ENCODE assay signal across 8 mouse cellular contexts in the genomic region with DNA sequence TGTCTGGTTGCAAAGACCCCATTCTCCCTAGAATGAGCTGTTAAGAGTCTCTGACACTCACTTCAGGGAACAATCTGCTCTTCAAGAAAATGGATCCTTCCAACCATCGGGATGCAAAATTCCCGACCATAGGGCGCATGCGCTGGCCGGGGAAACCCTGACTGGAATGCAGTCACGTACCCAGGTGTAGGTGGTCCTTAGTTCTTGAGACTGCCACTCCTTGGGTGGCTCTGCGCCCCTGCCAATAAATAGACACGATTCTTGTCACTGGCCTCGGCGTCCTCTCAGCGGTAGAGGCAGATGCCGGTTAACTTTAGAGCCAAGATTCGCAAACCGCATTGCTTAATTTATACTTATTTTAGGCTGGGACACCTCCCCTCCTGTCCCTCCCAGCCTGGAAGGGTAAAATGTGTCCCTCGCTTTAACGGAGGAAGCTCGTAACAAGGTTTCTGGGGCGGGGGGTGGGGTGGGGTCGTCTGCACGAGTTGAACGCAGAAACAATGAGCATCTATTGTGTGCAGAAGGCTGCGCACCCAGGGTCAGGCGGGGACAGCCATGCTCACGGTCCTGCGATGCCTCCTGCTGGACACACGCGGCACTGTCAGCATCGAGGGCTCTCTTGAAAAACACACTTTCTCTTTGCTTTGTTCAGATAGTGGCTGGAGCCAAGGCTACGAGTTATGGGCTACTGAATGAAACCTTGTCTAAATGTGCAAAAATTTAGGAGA. TPM values are rescaled to one million over a fixed set of nuclear protein-coding genes. Genes with fewer than 3 reads are reported as not detected.
DNase-seq lines count a peak whose midpoint lies in the region; ATAC-seq and TF ChIP-seq lines count a peak whose summit lies in the region.

No protein-coding gene starts in this region.

- WGBS in embryonic facial prominence, embryonic 13.5 days, result under 1% methylated on average over 29 of the region's 29 CpGs
- WGBS in heart, adult 2 months, result 5% methylated on average over 29 of the region's 29 CpGs
- WGBS in kidney, adult 2 months, result 5% methylated on average over 29 of the region's 29 CpGs
- 2% methylated on average over 29 of the region's 29 CpGs for WGBS in limb, embryonic 13.5 days
- 1% methylated on average over 29 of the region's 29 CpGs for WGBS in midbrain, embryonic 14.5 days

- TF ChIP-seq EP300 in heart, adult 2 months (IDR thresholded peaks at IDR 0.05; ENCODE audit: insufficient read depth, low read depth, low read length), result peak; percentile 96; the same call in 1 of the 2 replicates

- peak overlapping the region; percentile 92 for H3K27ac ChIP-seq in embryonic facial prominence, embryonic 13.5 days
- H3K27ac ChIP-seq in heart, adult 2 months, result peak overlapping the region; percentile 89
- H3K27ac ChIP-seq in kidney, adult 2 months (ENCODE audit: insufficient read depth, low read depth, low read length), result peak overlapping the region; percentile 83; the same call in 1 of the 2 replicates
- H3K27ac ChIP-seq in limb, embryonic 13.5 days, result peak overlapping the region; percentile 95
- H3K27ac ChIP-seq in midbrain, embryonic 14.5 days (replicated peaks; ENCODE audit: low read depth, low read length), result peak overlapping the region; percentile 98

- peak overlapping the region; percentile 72 for H3K9ac ChIP-seq in embryonic facial prominence, embryonic 13.5 days
- peak overlapping the region; percentile 28 for H3K9ac ChIP-seq in heart, adult 2 months (ENCODE audit: low read depth, low read length)
- H3K9ac ChIP-seq in limb, embryonic 13.5 days, result peak overlapping the region; percentile 55
- H3K9ac ChIP-seq in midbrain, embryonic 14.5 days (replicated peaks; ENCODE audit: low read length), result peak overlapping the region; percentile 59

- peak; percentile 99 for TF ChIP-seq CTCF in heart, adult 2 months (IDR thresholded peaks at IDR 0.05)
- TF ChIP-seq CTCF in kidney, adult 2 months (conservative IDR thresholded peaks at IDR 0.05; ENCODE audit: insufficient read depth, insufficient read length, low read depth, low read length), result peak; percentile 97

- peak; percentile 39; the same call in 1 of the 2 replicates for ATAC-seq in embryonic facial prominence, embryonic 13.5 days (ENCODE audit: insufficient number of reproducible peaks, insufficient read depth, low FRiP score, low TSS enrichment, low read depth)
- peak; percentile 49; the same call in 1 of the 2 replicates for ATAC-seq in limb, embryonic 13.5 days (ENCODE audit: low FRiP score, low read depth)
- peak; percentile 69 for ATAC-seq in midbrain, embryonic 14.5 days (ENCODE audit: low FRiP score, low TSS enrichment)

- DNase-seq in A20 (ENCODE audit: low read depth, low spot score), result peak; percentile 92
- peak; percentile 78 to 86 for DNase-seq in adrenal gland, postnatal 4 days (ENCODE audit: low spot score in 2 of 2)
- DNase-seq in heart, adult 2 months, result peak; percentile 88 to 92
- peak; percentile 91 for DNase-seq in kidney, adult 2 months
- DNase-seq in midbrain, embryonic 14.5 days, result peak; percentile 93
- peak; percentile 79 for DNase-seq in spleen, adult 12 weeks (ENCODE audit: low spot score)

- no peaks in the 10 kb centered on the region for H3K27me3 ChIP-seq in embryonic facial prominence, embryonic 13.5 days
- H3K27me3 ChIP-seq in heart, adult 2 months (ENCODE audit: control insufficient read depth, insufficient read depth, low read length), result no peaks in the 10 kb centered on the region
- H3K27me3 ChIP-seq in kidney, adult 2 months (replicated peaks; ENCODE audit: control insufficient read depth, insufficient read depth, low read length), result no peaks in the 10 kb centered on the region
- no peaks in the 10 kb centered on the region for H3K27me3 ChIP-seq in limb, embryonic 13.5 days
- H3K27me3 ChIP-seq in midbrain, embryonic 14.5 days (ENCODE audit: control insufficient read depth, insufficient read depth, low read length), result no peaks in the 10 kb centered on the region

- H3K4me1 ChIP-seq in embryonic facial prominence, embryonic 13.5 days, result peaks cover 55% of the 10 kb centered on the region
- peaks cover 11% of the 10 kb centered on the region for H3K4me1 ChIP-seq in heart, adult 2 months (ENCODE audit: control insufficient read depth, insufficient read depth, low read length)
- peaks cover 16% of the 10 kb centered on the region; the same call in 1 of the 2 replicates for H3K4me1 ChIP-seq in kidney, adult 2 months (ENCODE audit: control insufficient read depth, insufficient read depth, low read length)
- H3K4me1 ChIP-seq in limb, embryonic 13.5 days, result peaks cover 46% of the 10 kb centered on the region
- peaks cover 27% of the 10 kb centered on the region for H3K4me1 ChIP-seq in midbrain, embryonic 14.5 days (ENCODE audit: control insufficient read depth, insufficient read depth, low read length)

- peaks cover 4% of the 10 kb centered on the region; the same call in 1 of the 2 replicates for H3K79me2 ChIP-seq in heart, adult 2 months (replicated peaks; ENCODE audit: control insufficient read depth, insufficient read depth, low read length)

- H3K9me3 ChIP-seq in embryonic facial prominence, embryonic 13.5 days, result no peaks in the 10 kb centered on the region
- no peaks in the 10 kb centered on the region for H3K9me3 ChIP-seq in limb, embryonic 13.5 days
- H3K9me3 ChIP-seq in midbrain, embryonic 14.5 days (ENCODE audit: control insufficient read depth, low read length), result no peaks in the 10 kb centered on the region

- peak overlapping the region; percentile 45 for H3K4me3 ChIP-seq in embryonic facial prominence, embryonic 13.5 days
- H3K4me3 ChIP-seq in heart, adult 2 months, result peak overlapping the region; percentile 34
- H3K4me3 ChIP-seq in kidney, adult 2 months (ENCODE audit: insufficient read depth, low read depth, low read length), result peak overlapping the region; percentile 25; the same call in 1 of the 2 replicates
- peak overlapping the region; percentile 41 for H3K4me3 ChIP-seq in limb, embryonic 13.5 days
- H3K4me3 ChIP-seq in midbrain, embryonic 14.5 days (replicated peaks; ENCODE audit: low read depth, low read length), result peak overlapping the region; percentile 38

- H3K4me2 ChIP-seq in embryonic facial prominence, embryonic 13.5 days, result peak overlapping the region; percentile 96
- peak overlapping the region; percentile 65 for H3K4me2 ChIP-seq in limb, embryonic 13.5 days (replicated peaks)
- peak overlapping the region; percentile 94 for H3K4me2 ChIP-seq in midbrain, embryonic 14.5 days (ENCODE audit: low read length)

- no peak for TF ChIP-seq POLR2A in heart, adult 2 months (IDR thresholded peaks at IDR 0.05; ENCODE audit: insufficient read depth, low read depth, low read length)
- no peak for TF ChIP-seq POLR2A in kidney, adult 2 months (IDR thresholded peaks at IDR 0.05; ENCODE audit: low read depth, low read length)

- peaks cover 26% of the 10 kb centered on the region for H3K36me3 ChIP-seq in embryonic facial prominence, embryonic 13.5 days
- peaks cover 3% of the 10 kb centered on the region; the same call in 1 of the 2 replicates for H3K36me3 ChIP-seq in heart, adult 2 months (ENCODE audit: control insufficient read depth, insufficient read depth, low read length)
- H3K36me3 ChIP-seq in kidney, adult 2 months (ENCODE audit: control insufficient read depth, insufficient read depth, low read length), result peaks cover 7% of the 10 kb centered on the region
- peaks cover 24% of the 10 kb centered on the region for H3K36me3 ChIP-seq in limb, embryonic 13.5 days
- peaks cover 24% of the 10 kb centered on the region for H3K36me3 ChIP-seq in midbrain, embryonic 14.5 days (ENCODE audit: control insufficient read depth, insufficient read depth, low read length)

- intact Hi-C loops in heart, adult 2 months (cut with DNase I), result loop anchor here (2.0 to 10.0 kb wide), 5 partner anchors 88 to 430 kb away; a partner anchor contains a TSS

RNA-seq across cellular contexts. Expression of a gene that starts 1.6 kb away (rescaled TPM):
- 1,000 to 10,000 TPM; 1,728 to 1,734 TPM for total RNA-seq in adrenal gland, postnatal 4 days (2021)
- 622 and 633 TPM in 2 replicates for polyA plus RNA-seq in embryonic facial prominence, embryonic 13.5 days (2015; fragmentation: Nextera tagmentation; extraction: Ambion mirVana)
- 1,000 to 10,000 TPM; 1,027 to 1,244 TPM for total RNA-seq in heart, adult 2 months (2021)
- polyA plus RNA-seq in heart, adult 2 months (2012; rRNA removed), result 887 and 1,187 TPM in 2 replicates
- polyA plus RNA-seq in kidney, adult 2 months (2012; rRNA removed), result 1,330 and 1,454 TPM in 2 replicates
- 577 and 592 TPM in 2 replicates for polyA plus RNA-seq in limb, embryonic 13.5 days (2015; fragmentation: Nextera tagmentation; extraction: Ambion mirVana)
- 479 and 528 TPM in 2 replicates for polyA plus RNA-seq in midbrain, embryonic 14.5 days (2014; fragmentation: Nextera tagmentation; extraction: Ambion mirVana)

RNA-seq across cellular contexts. Expression of a gene that starts 7.1 kb away (rescaled TPM):
- 10 to 100 TPM; 34.0 to 34.4 TPM for total RNA-seq in adrenal gland, postnatal 4 days (2021)
- 58.1 and 60.9 TPM in 2 replicates for polyA plus RNA-seq in embryonic facial prominence, embryonic 13.5 days (2015; fragmentation: Nextera tagmentation; extraction: Ambion mirVana)
- 10 to 100 TPM; 14.1 to 16.5 TPM for total RNA-seq in heart, adult 2 months (2021)
- 22.3 and 23.3 TPM in 2 replicates for polyA plus RNA-seq in heart, adult 2 months (2012; rRNA removed)
- 34.6 and 36.8 TPM in 2 replicates for polyA plus RNA-seq in kidney, adult 2 months (2012; rRNA removed)
- 62.2 and 62.3 TPM in 2 replicates for polyA plus RNA-seq in limb, embryonic 13.5 days (2015; fragmentation: Nextera tagmentation; extraction: Ambion mirVana)
- polyA plus RNA-seq in midbrain, embryonic 14.5 days (2014; fragmentation: Nextera tagmentation; extraction: Ambion mirVana), result 49.2 and 55.7 TPM in 2 replicates

RNA-seq across cellular contexts. Expression of a gene that starts 8.0 kb away (rescaled TPM):
- total RNA-seq in adrenal gland, postnatal 4 days (2021), result 10 to 100 TPM; 53.4 to 63.6 TPM
- polyA plus RNA-seq in embryonic facial prominence, embryonic 13.5 days (2015; fragmentation: Nextera tagmentation; extraction: Ambion mirVana), result 57.1 and 60.1 TPM in 2 replicates
- total RNA-seq in heart, adult 2 months (2021), result 10 to 100 TPM; 27.8 to 29.0 TPM
- 30.6 and 35.5 TPM in 2 replicates for polyA plus RNA-seq in heart, adult 2 months (2012; rRNA removed)
- polyA plus RNA-seq in kidney, adult 2 months (2012; rRNA removed), result 52.9 and 54.0 TPM in 2 replicates
- polyA plus RNA-seq in limb, embryonic 13.5 days (2015; fragmentation: Nextera tagmentation; extraction: Ambion mirVana), result 53.4 and 53.7 TPM in 2 replicates
- polyA plus RNA-seq in midbrain, embryonic 14.5 days (2014; fragmentation: Nextera tagmentation; extraction: Ambion mirVana), result 63.3 and 66.9 TPM in 2 replicates

RNA-seq across cellular contexts. Expression of a gene that starts 8.9 kb away (rescaled TPM):
- total RNA-seq in adrenal gland, postnatal 4 days (2021), result not detected
- polyA plus RNA-seq in embryonic facial prominence, embryonic 13.5 days (2015; fragmentation: Nextera tagmentation; extraction: Ambion mirVana), result not detected in 2 replicates
- not detected for total RNA-seq in heart, adult 2 months (2021)
- not detected in 2 replicates for polyA plus RNA-seq in heart, adult 2 months (2012; rRNA removed)
- not detected in 2 replicates for polyA plus RNA-seq in kidney, adult 2 months (2012; rRNA removed)
- polyA plus RNA-seq in limb, embryonic 13.5 days (2015; fragmentation: Nextera tagmentation; extraction: Ambion mirVana), result not detected in 2 replicates
- polyA plus RNA-seq in midbrain, embryonic 14.5 days (2014; fragmentation: Nextera tagmentation; extraction: Ambion mirVana), result 0.23 TPM in 1 of 2 replicates, not detected in the other

RNA-seq across cellular contexts. Expression of a gene that starts 27.1 kb away (rescaled TPM):
- under 1 TPM in 1 of 2 experiments, not detected in 1; 0.20 TPM for total RNA-seq in adrenal gland, postnatal 4 days (2021)
- polyA plus RNA-seq in embryonic facial prominence, embryonic 13.5 days (2015; fragmentation: Nextera tagmentation; extraction: Ambion mirVana), result not detected in 2 replicates
- 1 to 10 TPM; 8.7 to 8.8 TPM for total RNA-seq in heart, adult 2 months (2021)
- 4.7 and 6.3 TPM in 2 replicates for polyA plus RNA-seq in heart, adult 2 months (2012; rRNA removed)
- polyA plus RNA-seq in kidney, adult 2 months (2012; rRNA removed), result 0.97 TPM in 1 of 2 replicates, not detected in the other
- 0.18 and 0.26 TPM in 2 replicates for polyA plus RNA-seq in limb, embryonic 13.5 days (2015; fragmentation: Nextera tagmentation; extraction: Ambion mirVana)
- polyA plus RNA-seq in midbrain, embryonic 14.5 days (2014; fragmentation: Nextera tagmentation; extraction: Ambion mirVana), result not detected in 2 replicates

Comparison
In these comparisons a context has a peak if more than half of its experiments do, and no peak if none do; other contexts are left out.
1. Peak in every context shown above with its lines: DNase-seq, ATAC-seq, H3K4me3 ChIP-seq and H3K27ac ChIP-seq.